22 mouse cellular contexts compared by ENCODE assay signal in the genomic region with DNA sequence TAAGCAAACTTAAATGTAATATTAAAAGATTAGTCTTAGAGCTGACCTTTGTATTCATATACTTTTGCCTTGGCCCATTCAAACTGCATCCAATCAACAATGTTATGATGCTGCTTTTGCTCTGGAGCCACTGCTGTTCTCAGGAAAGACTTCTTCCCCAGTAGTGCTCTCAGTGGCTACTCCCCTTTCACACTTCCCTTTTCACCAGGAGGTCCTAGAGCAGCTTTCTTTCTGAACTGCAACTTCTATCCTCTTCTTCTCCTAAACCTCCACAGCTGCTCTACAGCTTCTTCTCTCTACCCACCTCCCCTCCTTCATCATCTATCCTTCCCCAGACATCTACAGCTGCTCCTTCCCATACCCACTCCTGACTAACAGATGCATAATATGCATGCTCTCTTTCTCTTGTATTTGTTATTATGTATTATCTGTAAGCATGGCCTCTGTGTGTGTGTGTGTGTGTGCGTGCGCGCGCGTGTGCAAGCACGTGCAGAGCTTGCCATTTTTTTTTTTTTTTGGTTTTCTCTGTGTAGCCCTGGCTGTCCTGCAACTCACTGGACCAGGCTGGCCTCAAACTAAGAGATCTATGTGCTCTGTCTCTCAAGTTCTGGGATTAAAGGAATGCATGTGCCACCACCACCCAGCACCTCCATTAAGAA.
"Had no signal": no experiment of that assay in that cellular context is flagged by ENCODE, and none has a peak within 500 bp of the region (broad histone marks: within the 10 kb centered on the region; RNA-seq: fewer than 3 reads in every experiment).

No protein-coding gene starts in this region.

- H3K4me1 ChIP-seq: intestine, embryonic 15.5 days; limb, embryonic 10.5 days; liver, embryonic 12.5 days; liver, embryonic 15.5 days had no signal

- H3K4me2 ChIP-seq: intestine, embryonic 15.5 days; limb, embryonic 13.5 days; liver, embryonic 12.5 days; liver, embryonic 15.5 days; neural tube, embryonic 13.5 days had no signal

- DNase-seq: kidney, adult 11 months; kidney, adult 9 months; kidney, postnatal 14 days; kidney, postnatal 4 days; liver; lung, adult 18-20 months; lung, postnatal 14 days; lung, postnatal 4 days; midbrain, embryonic 14.5 days; retina, postnatal 1 day; right cerebral cortex, postnatal 25 days; thymus, postnatal 25 days had no signal

- H3K27me3 ChIP-seq: intestine, embryonic 15.5 days; limb, embryonic 13.5 days; liver, embryonic 12.5 days; liver, embryonic 15.5 days; megakaryocyte, embryonic 14.5 days; neural tube, embryonic 13.5 days had no signal

- ATAC-seq: intestine, embryonic 15.5 days; liver, embryonic 12.5 days had no signal

- H3K27ac ChIP-seq: intestine, embryonic 15.5 days; limb, embryonic 10.5 days; limb, embryonic 13.5 days; liver, embryonic 12.5 days; liver, embryonic 15.5 days; midbrain, embryonic 10.5 days; neural tube, embryonic 13.5 days; stomach, postnatal 0 days had no signal

- H3K4me3 ChIP-seq: intestine, embryonic 15.5 days; limb, embryonic 10.5 days; limb, embryonic 13.5 days; liver, embryonic 12.5 days; liver, embryonic 15.5 days; megakaryocyte, embryonic 14.5 days; midbrain, embryonic 10.5 days; myocyte; neural tube, embryonic 13.5 days had no signal

- H3K9ac ChIP-seq: intestine, embryonic 15.5 days; limb, embryonic 13.5 days; liver, embryonic 12.5 days; liver, embryonic 15.5 days; neural tube, embryonic 13.5 days had no signal

- H3K9me3 ChIP-seq: intestine, embryonic 15.5 days; limb, embryonic 10.5 days; limb, embryonic 13.5 days; liver, embryonic 12.5 days; liver, embryonic 15.5 days; megakaryocyte, embryonic 14.5 days; midbrain, embryonic 10.5 days; neural tube, embryonic 13.5 days had no signal
